ENCODE assay signal across 26 mouse cellular contexts in the genomic region with DNA sequence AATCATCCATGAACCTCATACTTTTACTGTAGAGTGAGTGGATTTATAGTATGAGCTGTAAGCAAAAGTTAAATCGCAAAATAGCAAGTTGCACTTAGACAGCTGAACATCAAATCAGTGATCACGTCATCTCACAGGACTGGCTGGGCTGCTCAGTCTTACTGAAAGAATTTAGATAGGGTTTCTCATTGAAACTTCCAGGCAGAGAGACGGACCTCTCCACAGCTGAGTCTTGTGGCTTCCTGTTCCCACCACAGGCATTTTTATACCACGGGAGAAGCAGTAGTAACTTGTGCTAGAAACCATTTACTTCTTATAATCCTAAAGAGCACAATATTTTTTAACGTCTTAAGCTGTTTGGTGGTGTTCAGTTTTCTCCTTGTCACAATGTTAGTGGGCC.
DNase-seq lines count a peak whose midpoint lies in the region; ATAC-seq lines count a peak whose summit lies in the region.
"Had no signal": no experiment of that assay in that cellular context is flagged by ENCODE, and none has a peak within 500 bp of the region (broad histone marks: within the 10 kb centered on the region; RNA-seq: fewer than 3 reads in every experiment).

No protein-coding gene starts in this region.

- H3K4me2 ChIP-seq in hindbrain, embryonic 14.5 days (replicated peaks), result no peak overlapping the region
- H3K4me2 ChIP-seq: embryonic facial prominence, embryonic 12.5 days; forebrain, embryonic 12.5 days had no signal

- no peak overlapping the region for H3K4me3 ChIP-seq in hindbrain, embryonic 14.5 days (replicated peaks; ENCODE audit: low read length)
- H3K4me3 ChIP-seq: embryonic facial prominence, embryonic 10.5 days; embryonic facial prominence, embryonic 12.5 days; erythroblast, embryonic 14.5 days; forebrain, embryonic 10.5 days; forebrain, embryonic 12.5 days had no signal

- H3K4me1 ChIP-seq in hindbrain, embryonic 14.5 days (replicated peaks; ENCODE audit: control insufficient read depth, insufficient read depth, low read length), result no peaks in the 10 kb centered on the region
- H3K4me1 ChIP-seq: embryonic facial prominence, embryonic 10.5 days; embryonic facial prominence, embryonic 12.5 days; forebrain, embryonic 10.5 days; forebrain, embryonic 12.5 days had no signal

- H3K27me3 ChIP-seq in hindbrain, embryonic 14.5 days (ENCODE audit: control insufficient read depth, insufficient read depth, low read length), result no peaks in the 10 kb centered on the region
- H3K27me3 ChIP-seq: CH12.LX; embryonic facial prominence, embryonic 12.5 days; forebrain, embryonic 12.5 days; Patski had no signal

- no peak for DNase-seq in cerebellum, adult 9-10 months
- no peak for DNase-seq in hindbrain, embryonic 14.5 days (ENCODE audit: low spot score)
- DNase-seq in adrenal gland, adult 18-20 months (ENCODE audit: low spot score in 2 of 2), result no peak
- DNase-seq: adrenal gland, adult 2 months; adrenal gland, postnatal 10 days; adrenal gland, postnatal 25 days; B cell, adult 2 months; cerebellum, adult 11 months; cerebellum, adult 18-20 months; cerebellum, adult 8-10 months; cerebellum, postnatal 10 days; cerebellum, postnatal 36 days had no signal

- H3K36me3 ChIP-seq in hindbrain, embryonic 14.5 days (replicated peaks; ENCODE audit: control insufficient read depth, insufficient read depth), result no peaks in the 10 kb centered on the region
- H3K36me3 ChIP-seq: embryonic facial prominence, embryonic 10.5 days; embryonic facial prominence, embryonic 12.5 days; forebrain, embryonic 10.5 days; forebrain, embryonic 12.5 days; G1E had no signal

- 91% methylated on average over 5 of the region's 5 CpGs for WGBS in hindbrain, embryonic 14.5 days

- no peak overlapping the region for H3K9ac ChIP-seq in hindbrain, embryonic 14.5 days
- H3K9ac ChIP-seq: embryonic facial prominence, embryonic 12.5 days; forebrain, embryonic 12.5 days had no signal

- ATAC-seq in common myeloid progenitor, adult 5-6 weeks (replicated peaks; ENCODE audit: low read depth, poor library complexity, severe bottlenecking), result peak; percentile 90
- peak; percentile 93 to 96 for ATAC-seq in hematopoietic stem cell, adult 5-6 weeks (replicated peaks in 1 of 2; ENCODE audit: insufficient read depth in 1 of 2, low FRiP score in 2 of 2, low TSS enrichment in 1 of 2, low read depth in 1 of 2, poor library complexity in 2 of 2, severe bottlenecking in 2 of 2)
- no peak for ATAC-seq in hindbrain, embryonic 14.5 days (ENCODE audit: low FRiP score)
- ATAC-seq: activated CD4-positive, CD25-positive, alpha-beta regulatory T cell, adult 4 months; CD4-positive, CD25-positive, alpha-beta regulatory T cell, adult 4 months; forebrain, embryonic 14.5 days; forebrain, embryonic 16.5 days; Patski had no signal

- H3K27ac ChIP-seq in hindbrain, embryonic 14.5 days, result no peak overlapping the region
- H3K27ac ChIP-seq: embryonic facial prominence, embryonic 10.5 days; embryonic facial prominence, embryonic 12.5 days; forebrain, embryonic 10.5 days; forebrain, embryonic 12.5 days had no signal

- H3K9me3 ChIP-seq in hindbrain, embryonic 14.5 days (ENCODE audit: control insufficient read depth, low read length), result no peaks in the 10 kb centered on the region
- H3K9me3 ChIP-seq: embryonic facial prominence, embryonic 10.5 days; embryonic facial prominence, embryonic 12.5 days; forebrain, embryonic 10.5 days; forebrain, embryonic 12.5 days; G1E had no signal
